Mouse (Mus musculus): ENCODE data around the gene Plekhm3.

Plekhm3 gene

GRCm38 (mm10) chr1:64875156-64875555, 81.5 kb downstream of the Plekhm3 start:
- DNase-seq: no peak

- DNase-seq: no peak
These were observed 84.7 kb downstream of the Plekhm3 start for GRCm38 (mm10) chr1:64871956-64872355.

GRCm38 (mm10) chr1:64867684-64868083, 88.9 kb downstream of the Plekhm3 start:
- DNase-seq: no peak

GRCm38 (mm10) chr1:64866140-64866539, 90.5 kb downstream of the Plekhm3 start:
- no peak for DNase-seq

GRCm38 (mm10) chr1:64860235-64860920, 96.2 kb downstream of the Plekhm3 start:
- no peak for DNase-seq

- no peak for DNase-seq
These were observed 96.8 kb downstream of the Plekhm3 start for GRCm38 (mm10) chr1:64859826-64860225.

- no peak for DNase-seq
These were observed 101.8 kb downstream of the Plekhm3 start for GRCm38 (mm10) chr1:64854835-64855234.

GRCm38 (mm10) chr1:64853738-64854730, 102.6 kb downstream of the Plekhm3 start:
- no peak for DNase-seq

GRCm38 (mm10) chr1:64853244-64853643, 103.4 kb downstream of the Plekhm3 start:
- no peak for DNase-seq

GRCm38 (mm10) chr1:64852272-64852671, 104.4 kb downstream of the Plekhm3 start:
- no peak for DNase-seq

- DNase-seq: no peak
These were observed 106.3 kb downstream of the Plekhm3 start for GRCm38 (mm10) chr1:64850345-64850744.

- no peak for DNase-seq
These were observed 107.6 kb downstream of the Plekhm3 start for GRCm38 (mm10) chr1:64848996-64849395.

- no peak for DNase-seq
These were observed 108.5 kb downstream of the Plekhm3 start for GRCm38 (mm10) chr1:64848081-64848480.

- DNase-seq: no peak
These were observed 109.1 kb downstream of the Plekhm3 start for GRCm38 (mm10) chr1:64847565-64847964.

GRCm38 (mm10) chr1:64844978-64845377, 111.6 kb downstream of the Plekhm3 start:
- no peak for DNase-seq

GRCm38 (mm10) chr1:64843900-64844616, 112.6 kb downstream of the Plekhm3 start:
- no peak for DNase-seq

GRCm38 (mm10) chr1:64840930-64841329, 115.7 kb downstream of the Plekhm3 start:
- no peak for DNase-seq

- no peak for DNase-seq
These were observed 120.0 kb downstream of the Plekhm3 start for GRCm38 (mm10) chr1:64836584-64836983.

- no peak for DNase-seq
These were observed 120.5 kb downstream of the Plekhm3 start for GRCm38 (mm10) chr1:64836114-64836513.

- no peak for DNase-seq
These were observed 125.1 kb downstream of the Plekhm3 start for GRCm38 (mm10) chr1:64831552-64831951.

GRCm38 (mm10) chr1:64827434-64827833, 129.2 kb downstream of the Plekhm3 start:
- no peak for DNase-seq

GRCm38 (mm10) chr1:64826348-64827103, 130.1 kb downstream of the Plekhm3 start:
- no peak for DNase-seq
